Mouse (Mus musculus) hindbrain, embryonic 14.5 days (tissue): Measurements from ENCODE around the gene Akap8. TPM values are rescaled to one million over a fixed set of nuclear protein-coding genes. Genes with fewer than 3 reads are reported as not detected.

Experiments
- ATAC-seq: fragments of 200-750 bp; cut with Nextera tagmentation; 2 replicates; pipeline ENCODE4 v1.8.0; 2017; ENCODE audit warnings: moderate number of reproducible peaks, mild to moderate bottlenecking, moderate TSS enrichment, moderate library complexity; ENCODE audit not compliant: low FRiP score
- DNase-seq: peaks from one replicate; pipeline ENCODE4 v3.0.0-alpha.2; 2015; ENCODE audit warnings: low spot score
- H3K27ac ChIP-seq: fragments of 300-500 bp; sonication (generic); 2 replicates; pipeline ENCODE4 v1.5.1; 2014; ENCODE audit warnings: mild to moderate bottlenecking, moderate library complexity
- H3K27me3 ChIP-seq: fragments of 300-500 bp; sonication (generic); 2 replicates; pipeline ENCODE4 v1.6.1; 2014; ENCODE audit warnings: mild to moderate bottlenecking, low read length, mixed read lengths; ENCODE audit not compliant: control insufficient read depth, insufficient read depth
- H3K36me3 ChIP-seq: fragments of 300-500 bp; sonication (generic); replicated peaks from 2 replicates; pipeline ENCODE4 v1.6.1; 2014; ENCODE audit not compliant: control insufficient read depth, insufficient read depth
- H3K4me1 ChIP-seq: fragments of 300-500 bp; sonication (generic); replicated peaks from 2 replicates; pipeline ENCODE4 v1.6.1; 2014; ENCODE audit warnings: antibody characterized with exemption, low read length, mixed read lengths; ENCODE audit not compliant: control insufficient read depth, insufficient read depth
- H3K4me2 ChIP-seq: fragments of 300-500 bp; sonication (generic); replicated peaks from 2 replicates; pipeline ENCODE4 v1.6.1; 2014; ENCODE audit warnings: mild to moderate bottlenecking, moderate library complexity
- H3K4me3 ChIP-seq: fragments of 300-500 bp; sonication (generic); replicated peaks from 2 replicates; pipeline ENCODE4 v1.5.1; 2014; ENCODE audit warnings: mild to moderate bottlenecking, low read length
- H3K9ac ChIP-seq: fragments of 300-500 bp; sonication (generic); 2 replicates; pipeline ENCODE4 v1.6.1; 2014
- H3K9me3 ChIP-seq: fragments of 300-500 bp; sonication (generic); 2 replicates; pipeline ENCODE4 v1.6.1; 2016; ENCODE audit warnings: low read length; ENCODE audit not compliant: control insufficient read depth
- WGBS: fragments of 180-500 bp; shearing (Covaris S2); extraction: QIAGEN DNeasy Blood & Tissue Kit; methylation state at CpG from one replicate; pipeline ENCODE4 v1.1.7; 2014; 5-methylcytosine and 5-hydroxymethylcytosine counted together
- polyA plus RNA-seq: library from polyadenylated mRNA; unstranded; fragments of >200 nt; fragmentation: Nextera tagmentation; extraction: Ambion mirVana; gene quantifications from 2 replicates; pipeline ENCODE4 v1.2.1, GENCODE M21; 2014

Akap8 gene
- polyA plus RNA-seq, 1 experiment from 2014 or later = 46.2 TPM

- WGBS = 99% methylated on average over 6 of the region's 6 CpGs
- H3K27me3 ChIP-seq = no peaks in the 10 kb centered on the region
- ATAC-seq (no peak), DNase-seq (no peak)
- H3K36me3 ChIP-seq = peaks cover 88% of the 10 kb centered on the region
- H3K4me1 ChIP-seq = peaks cover 13% of the 10 kb centered on the region
- no peak overlapping the region for H3K9ac ChIP-seq
- no peak overlapping the region for H3K4me2 ChIP-seq
- H3K4me3 ChIP-seq = no peak overlapping the region
- H3K27ac ChIP-seq = no peak overlapping the region
- no peaks in the 10 kb centered on the region for H3K9me3 ChIP-seq
Measured at GRCm38 (mm10) chr17:32358943-32359340, 37.9 kb upstream of the Akap8 start.

DNA sequence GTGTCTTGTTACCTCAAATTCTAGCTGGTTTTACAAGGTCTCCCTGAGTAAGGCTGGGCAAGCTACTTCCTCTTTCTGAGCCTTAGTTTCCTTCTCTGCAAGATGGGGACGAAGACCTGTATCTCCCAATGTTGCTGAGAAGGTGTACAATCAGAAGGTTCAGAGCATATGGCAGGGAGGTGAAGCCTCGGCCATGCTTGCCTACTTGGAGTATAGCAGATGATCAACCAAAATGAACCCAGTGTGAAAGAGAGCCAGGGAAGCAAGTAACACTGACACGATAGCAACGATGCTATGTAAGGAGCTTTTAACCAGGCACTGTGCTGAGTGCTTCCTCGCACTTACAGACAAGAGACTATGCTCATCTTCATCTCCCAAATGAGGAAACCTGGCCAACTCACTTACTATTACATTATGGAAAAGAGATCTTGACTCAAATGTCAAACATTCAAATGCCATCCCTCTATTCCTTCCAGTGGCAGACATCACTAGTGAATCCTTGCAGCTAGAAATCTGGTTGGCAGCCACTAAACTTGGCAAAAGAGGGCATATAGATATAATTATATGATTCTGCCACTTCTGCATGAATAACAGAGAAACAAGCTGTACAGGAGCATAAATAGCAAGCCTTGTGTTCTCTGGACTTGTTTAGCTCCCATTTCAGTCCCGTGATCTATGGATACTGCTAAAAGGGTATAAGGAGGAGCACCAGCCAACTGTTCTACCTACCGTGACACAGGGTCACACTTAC is 37.3 kb upstream of the Akap8 start:
- no peak overlapping the region for H3K9ac ChIP-seq
- H3K4me1 ChIP-seq = peaks cover 12% of the 10 kb centered on the region
- H3K27ac ChIP-seq = no peak overlapping the region
- no peaks in the 10 kb centered on the region for H3K27me3 ChIP-seq
- no peak for ATAC-seq
- DNase-seq = no peak
- H3K36me3 ChIP-seq = peaks cover 92% of the 10 kb centered on the region
- H3K9me3 ChIP-seq = no peaks in the 10 kb centered on the region
- WGBS = 94% methylated on average over 7 of the region's 7 CpGs
- no peak overlapping the region for H3K4me3 ChIP-seq
- no peak overlapping the region for H3K4me2 ChIP-seq

GRCm38 (mm10) chr17:32356766-32357760 is 36.0 kb upstream of the Akap8 start:
- no peak overlapping the region for H3K27ac ChIP-seq
- no peak overlapping the region for H3K4me3 ChIP-seq
- 77% methylated on average over 24 of the region's 24 CpGs for WGBS
- ATAC-seq (no peak), DNase-seq (no peak)
- no peak overlapping the region for H3K4me2 ChIP-seq
- H3K27me3 ChIP-seq = no peaks in the 10 kb centered on the region
- H3K9me3 ChIP-seq = no peaks in the 10 kb centered on the region
- H3K36me3 ChIP-seq = peaks cover 85% of the 10 kb centered on the region
- H3K4me1 ChIP-seq = no peaks in the 10 kb centered on the region; the same call in 1 of the 2 replicates
- H3K9ac ChIP-seq = no peak overlapping the region

- ATAC-seq = no peak
- Histone ChIP-seq H3K9me3 (no peaks in the 10 kb centered on the region), H3K4me3 (no peak overlapping the region), H3K36me3 (peaks cover 77% of the 10 kb centered on the region), H3K4me1 (peaks cover 1% of the 10 kb centered on the region), H3K27ac (no peak overlapping the region), H3K27me3 (no peaks in the 10 kb centered on the region), H3K4me2 (no peak overlapping the region), H3K9ac (no peak overlapping the region)
- DNase-seq = no peak
- WGBS = 92% methylated on average over 9 of the region's 9 CpGs
Measured at GRCm38 (mm10) chr17:32356281-32356680, 35.2 kb upstream of the Akap8 start.

DNA sequence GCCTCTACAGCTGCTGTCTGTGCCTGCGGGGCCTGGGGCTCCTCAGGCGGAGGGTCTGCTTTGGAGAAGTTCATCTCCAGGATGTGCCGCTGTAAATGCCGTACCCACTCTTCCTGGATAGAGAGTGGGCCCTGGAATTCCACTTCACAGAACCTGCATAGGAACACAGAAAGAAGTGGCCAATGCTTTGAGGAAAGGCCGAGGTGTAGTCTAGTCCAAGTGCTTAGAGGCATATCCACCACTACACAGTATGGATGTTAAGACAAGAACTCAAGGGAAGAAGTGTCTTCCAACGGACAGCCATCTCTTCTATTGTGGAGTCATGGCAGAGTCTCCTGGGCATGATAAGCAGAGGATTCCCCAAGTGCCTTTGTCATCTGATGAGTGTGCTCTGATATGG is 34.0 kb upstream of the Akap8 start:
- 93% methylated on average over 6 of the region's 6 CpGs for WGBS
- Histone ChIP-seq H3K9me3 (no peaks in the 10 kb centered on the region), H3K36me3 (peaks cover 65% of the 10 kb centered on the region), H3K4me3 (no peak overlapping the region), H3K27ac (no peak overlapping the region), H3K4me1 (peaks cover 6% of the 10 kb centered on the region), H3K4me2 (no peak overlapping the region), H3K9ac (no peak overlapping the region), H3K27me3 (no peaks in the 10 kb centered on the region)
- DNase-seq (no peak), ATAC-seq (no peak)

GRCm38 (mm10) chr17:32354211-32354610 is 33.2 kb upstream of the Akap8 start:
- DNase-seq = no peak
- H3K4me2 ChIP-seq = no peak overlapping the region
- H3K36me3 ChIP-seq = peaks cover 56% of the 10 kb centered on the region
- no peaks in the 10 kb centered on the region for H3K27me3 ChIP-seq
- peak overlapping the region; percentile 51 for H3K27ac ChIP-seq
- 48% methylated on average over 5 of the region's 5 CpGs for WGBS
- no peaks in the 10 kb centered on the region for H3K9me3 ChIP-seq
- no peak overlapping the region for H3K9ac ChIP-seq
- H3K4me1 ChIP-seq = peaks cover 6% of the 10 kb centered on the region
- no peak for ATAC-seq
- no peak overlapping the region for H3K4me3 ChIP-seq

GRCm38 (mm10) chr17:32353696-32354095 is 32.7 kb upstream of the Akap8 start:
- 50% methylated on average over 4 of the region's 4 CpGs for WGBS
- H3K4me3 ChIP-seq = no peak overlapping the region
- peaks cover 8% of the 10 kb centered on the region for H3K4me1 ChIP-seq
- peak; percentile 66 for DNase-seq
- no peaks in the 10 kb centered on the region for H3K9me3 ChIP-seq
- H3K9ac ChIP-seq = no peak overlapping the region
- no peak overlapping the region for H3K4me2 ChIP-seq
- H3K27me3 ChIP-seq = no peaks in the 10 kb centered on the region
- peaks cover 51% of the 10 kb centered on the region for H3K36me3 ChIP-seq
- ATAC-seq = no peak
- H3K27ac ChIP-seq = peak overlapping the region; percentile 49

GRCm38 (mm10) chr17:32351726-32352125 is 30.7 kb upstream of the Akap8 start:
- Histone ChIP-seq H3K4me2 (no peak overlapping the region), H3K27me3 (no peaks in the 10 kb centered on the region), H3K4me3 (no peak overlapping the region), H3K4me1 (peaks cover 16% of the 10 kb centered on the region), H3K36me3 (peaks cover 32% of the 10 kb centered on the region), H3K27ac (no peak overlapping the region), H3K9ac (no peak overlapping the region), H3K9me3 (no peaks in the 10 kb centered on the region)
- ATAC-seq = no peak
- DNase-seq = no peak

DNA sequence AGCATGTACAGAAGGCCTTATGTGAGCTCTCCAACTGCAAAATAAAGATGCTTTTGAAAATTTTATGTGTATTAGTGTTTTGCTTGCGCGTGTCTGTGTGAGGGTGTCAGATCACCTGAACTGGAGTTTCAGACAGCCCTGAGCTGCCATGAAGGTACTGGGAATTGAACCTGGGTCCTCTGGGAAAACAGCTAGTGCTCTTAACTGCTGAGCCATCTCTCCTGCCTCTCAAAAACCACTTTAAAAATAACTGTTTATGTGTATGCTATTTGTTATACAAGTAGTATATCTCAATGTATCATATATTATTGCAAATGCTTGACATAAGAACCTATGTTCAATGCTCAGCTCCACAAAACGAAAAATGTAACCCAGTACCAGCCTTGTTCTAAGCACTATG is 30.2 kb upstream of the Akap8 start:
- peaks cover 27% of the 10 kb centered on the region for H3K36me3 ChIP-seq
- H3K9me3 ChIP-seq = no peaks in the 10 kb centered on the region
- peaks cover 16% of the 10 kb centered on the region for H3K4me1 ChIP-seq
- peak overlapping the region; percentile 68 for H3K4me3 ChIP-seq
- H3K27me3 ChIP-seq = no peaks in the 10 kb centered on the region
- H3K9ac ChIP-seq = peak overlapping the region; percentile 43; the same call in 1 of the 2 replicates
- ATAC-seq (no peak), DNase-seq (no peak)
- H3K27ac ChIP-seq = no peak overlapping the region
- H3K4me2 ChIP-seq = peak overlapping the region; percentile 58
- 73% methylated on average over 3 of the region's 3 CpGs for WGBS
